Mouse (Mus musculus): ENCODE measurements at regions not wholly inside any gene's neighbourhood (a gene's known extent, or its start where the extent isn't known, plus 50 kb on each side); places are given as distances from the start of the nearest gene placed in this dataset.

GRCm38 (mm10) chr7:95952395-95952794 lies 218.7 kb upstream of the Tenm4 start:
- no peak for DNase-seq (ENCODE audit: low spot score in 2 of 2)

- no peak for DNase-seq (ENCODE audit: low spot score in 2 of 2)
These were observed 216.5 kb upstream of the Tenm4 start for GRCm38 (mm10) chr7:95954511-95954910.

DNA sequence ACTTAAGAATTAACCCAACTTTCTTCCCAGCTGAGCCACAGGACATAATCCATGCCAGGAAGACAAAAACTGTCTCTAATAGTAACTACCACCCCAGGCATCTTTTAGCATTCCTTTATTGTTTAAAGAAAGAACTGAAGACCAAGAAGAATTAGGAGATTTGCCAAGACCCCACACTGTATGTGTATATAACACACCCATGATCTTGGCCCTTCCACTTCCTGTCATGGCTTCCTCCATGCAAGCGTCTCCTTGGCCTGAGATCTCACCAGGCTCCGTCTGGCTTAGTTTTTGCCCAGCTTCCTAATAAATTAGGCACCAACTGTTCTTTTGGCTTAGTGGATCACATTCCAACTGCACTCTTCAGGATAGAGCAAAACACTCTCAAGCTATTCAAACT lies 215.9 kb upstream of the Tenm4 start:
- DNase-seq (ENCODE audit: low spot score in 2 of 2), result no peak

GRCm38 (mm10) chr7:95959068-95959467 lies 212.0 kb upstream of the Tenm4 start:
- DNase-seq (ENCODE audit: low spot score in 2 of 2), result no peak

DNA sequence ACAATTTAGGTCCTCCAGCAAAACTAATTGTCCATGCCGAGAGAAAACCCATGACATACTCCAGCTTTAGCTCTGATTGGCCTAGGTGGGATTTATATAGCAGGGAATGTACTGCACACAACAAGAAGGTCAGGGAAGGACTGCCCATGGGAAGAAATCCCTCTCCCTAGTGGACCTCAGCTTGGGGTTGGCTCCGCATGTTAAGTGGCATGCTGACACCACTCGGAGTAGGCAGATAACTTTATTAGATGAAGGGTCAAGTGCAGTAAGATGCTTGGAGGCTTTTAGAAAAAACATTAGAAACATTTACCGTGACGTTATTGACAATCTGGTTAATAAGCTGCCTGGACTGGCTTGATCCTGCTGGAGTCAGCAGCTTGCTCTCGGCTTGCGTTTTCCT lies 199.2 kb upstream of the Tenm4 start:
- DNase-seq (ENCODE audit: low spot score in 2 of 2), result no peak

- no peak for DNase-seq (ENCODE audit: low spot score in 2 of 2)
These were observed 197.0 kb upstream of the Tenm4 start for GRCm38 (mm10) chr7:95974085-95974484.

DNA sequence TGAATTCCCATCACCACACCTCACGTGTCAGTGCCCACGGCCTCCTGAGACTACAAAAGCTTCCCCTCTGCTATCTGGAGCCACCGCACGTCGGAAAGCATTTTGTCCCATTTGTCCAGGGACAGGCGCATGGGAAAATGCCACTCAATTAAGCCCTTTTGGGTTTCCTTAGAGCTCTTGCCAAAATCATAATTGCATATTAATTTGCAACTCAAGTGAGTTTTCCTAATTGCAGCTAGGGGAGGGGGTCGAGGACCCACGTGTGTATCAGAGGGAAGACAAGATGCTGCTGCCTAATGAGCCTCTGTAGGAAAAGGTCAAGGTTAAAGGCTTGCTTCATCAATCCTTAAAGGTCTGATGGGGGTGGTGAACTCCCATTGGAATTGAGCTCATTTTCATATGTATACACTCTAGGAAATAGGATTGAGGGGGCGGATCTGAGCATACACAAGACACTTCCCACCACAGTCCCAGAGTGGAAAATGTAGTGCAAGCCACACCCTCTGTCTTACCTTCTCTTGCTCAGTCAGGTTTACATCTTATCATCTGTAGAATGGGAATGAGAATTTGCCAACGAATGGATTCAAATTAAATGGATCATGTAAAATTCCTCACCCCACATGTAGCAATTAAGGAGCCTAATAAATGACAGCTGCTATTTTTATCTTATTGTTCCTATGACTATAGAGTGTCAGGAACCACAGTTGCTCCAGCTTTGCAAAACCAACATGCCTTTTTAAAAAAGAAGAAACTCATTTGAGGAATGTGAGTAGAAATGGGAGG lies 179.6 kb upstream of the Tenm4 start:
- no peak for DNase-seq (ENCODE audit: low spot score in 2 of 2)

DNA sequence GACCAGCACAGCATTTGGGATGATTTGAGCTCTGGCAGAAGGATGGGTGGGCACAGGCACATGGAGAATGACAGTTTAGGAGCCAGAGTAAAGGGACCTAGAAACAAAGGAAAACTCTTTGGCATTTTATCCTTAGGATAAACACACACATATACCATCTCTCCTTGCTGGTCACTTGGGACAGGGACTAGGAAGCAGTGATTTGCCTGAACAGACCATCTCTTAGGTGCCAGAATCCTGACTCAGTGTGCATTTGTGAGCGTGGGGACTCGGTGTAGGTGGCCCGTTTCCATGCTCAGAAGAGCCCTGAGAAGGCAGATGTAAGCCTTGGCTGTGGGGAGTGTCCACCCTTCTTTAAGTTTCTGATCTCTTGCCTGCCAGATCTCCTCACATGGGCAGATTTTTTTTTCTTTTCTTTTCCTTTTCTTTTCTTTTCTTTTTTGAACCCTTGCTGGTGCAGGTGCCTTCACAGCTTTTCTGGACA lies 179.0 kb upstream of the Tenm4 start:
- DNase-seq (ENCODE audit: low spot score in 2 of 2), result no peak

DNA sequence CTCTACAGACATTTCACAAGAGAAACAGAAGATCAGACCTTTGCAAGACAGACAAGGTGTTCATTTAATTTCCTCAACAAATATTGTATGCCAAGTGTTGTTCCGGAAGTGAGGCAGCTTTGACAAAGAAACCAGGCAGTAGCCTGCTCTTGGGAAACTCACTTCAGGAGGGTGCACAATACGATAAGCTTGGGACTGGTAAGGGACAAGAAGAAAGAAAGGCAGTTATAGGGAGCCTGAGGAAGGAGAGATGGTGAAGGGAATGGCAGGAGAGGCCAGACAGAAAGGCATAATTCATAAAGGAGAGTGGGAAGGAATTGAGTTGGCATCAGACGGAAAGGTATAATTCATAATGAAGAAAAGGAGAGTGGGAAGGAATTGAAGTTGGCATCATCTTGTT lies 178.5 kb upstream of the Tenm4 start:
- DNase-seq (ENCODE audit: low spot score in 2 of 2), result no peak

DNA sequence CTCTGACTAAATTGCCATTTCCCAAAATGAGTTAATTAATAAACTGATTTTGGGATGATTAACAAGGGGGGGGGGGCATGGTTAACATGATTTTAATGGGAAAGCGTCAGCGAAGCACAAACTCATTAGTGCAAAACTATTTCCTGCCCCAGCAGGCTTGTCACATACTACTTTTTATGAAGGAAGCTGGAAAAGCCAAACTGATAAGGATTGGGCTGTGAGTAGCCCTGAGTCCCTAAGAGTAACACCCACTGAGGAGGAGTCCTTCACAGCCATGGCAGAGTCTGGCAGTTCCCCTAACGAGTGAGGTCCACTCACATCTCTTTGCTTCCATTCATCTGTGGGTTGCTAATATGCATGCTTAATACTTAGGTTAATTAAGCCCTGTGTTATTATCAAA lies 173.9 kb upstream of the Tenm4 start:
- no peak for DNase-seq (ENCODE audit: low spot score in 2 of 2)

DNA sequence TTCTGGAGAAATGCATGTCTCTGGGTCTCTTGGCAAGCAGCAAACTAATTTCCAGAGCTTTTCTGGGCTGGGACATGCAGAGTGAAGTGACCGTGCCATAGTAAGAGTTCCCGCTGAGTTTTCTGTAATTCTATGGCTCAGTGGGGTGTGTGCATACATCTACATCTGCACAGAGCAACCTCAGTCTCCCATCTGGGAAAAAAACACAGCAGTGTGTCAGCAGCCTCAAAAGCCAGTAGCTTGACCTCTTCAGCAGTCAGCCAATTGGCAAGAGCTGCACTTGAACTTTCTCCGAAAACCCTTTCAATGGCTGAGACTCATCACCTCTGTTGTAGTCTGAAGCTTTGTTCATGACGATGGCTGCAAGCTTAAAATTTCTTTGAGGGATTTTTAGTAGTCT lies 171.9 kb upstream of the Tenm4 start:
- DNase-seq (ENCODE audit: low spot score in 2 of 2), result no peak

GRCm38 (mm10) chr7:96002401-96002800 lies 168.6 kb upstream of the Tenm4 start:
- no peak for DNase-seq (ENCODE audit: low spot score in 2 of 2)

DNA sequence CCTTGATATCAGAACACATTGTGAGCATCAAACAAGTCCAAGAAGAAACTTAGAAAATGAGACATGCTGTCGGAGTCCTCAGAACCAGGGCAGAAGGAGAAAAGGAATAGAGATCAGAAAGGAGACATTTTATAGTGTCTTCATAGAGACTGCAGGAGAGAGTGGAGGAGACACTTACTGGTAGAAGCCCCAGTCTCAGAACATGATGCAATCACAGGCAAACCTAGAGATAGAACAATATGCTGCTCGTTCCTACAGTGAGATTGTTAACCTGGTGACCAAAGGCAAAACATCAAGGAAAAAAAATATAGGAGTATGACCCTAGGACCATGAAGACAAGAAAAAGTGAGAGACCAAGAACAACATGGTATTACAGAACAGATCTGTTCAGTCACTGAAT lies 164.7 kb upstream of the Tenm4 start:
- DNase-seq (ENCODE audit: low spot score in 2 of 2), result no peak

DNA sequence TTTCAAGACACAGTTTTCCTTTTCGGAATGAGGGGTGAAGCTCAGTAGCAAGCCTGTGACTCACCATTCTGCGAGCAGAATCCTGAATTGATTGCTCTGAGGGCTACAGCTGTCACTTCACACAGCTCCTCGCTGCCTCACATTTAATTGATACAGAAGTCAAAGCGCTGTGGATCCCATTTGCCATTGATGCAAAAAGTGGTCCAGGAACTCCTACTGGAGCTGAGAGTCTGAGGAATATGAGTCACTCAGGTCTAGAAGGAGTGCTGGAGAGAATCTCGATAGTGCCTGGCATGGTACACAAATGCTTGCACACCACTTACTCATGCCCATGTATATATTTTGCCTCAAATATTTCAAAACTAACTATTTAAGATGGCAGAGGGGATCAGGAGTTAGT lies 158.0 kb upstream of the Tenm4 start:
- DNase-seq (ENCODE audit: low spot score in 2 of 2), result peak in 1 of 2 experiments; percentile 42

- DNase-seq (ENCODE audit: low spot score in 2 of 2), result no peak
These were observed 153.7 kb upstream of the Tenm4 start for GRCm38 (mm10) chr7:96017112-96017884.

GRCm38 (mm10) chr7:96024048-96024447 lies 147.0 kb upstream of the Tenm4 start:
- no peak for DNase-seq (ENCODE audit: low spot score in 2 of 2)

- DNase-seq (ENCODE audit: low spot score in 2 of 2), result no peak
These were observed 144.1 kb upstream of the Tenm4 start for GRCm38 (mm10) chr7:96026781-96027418.

DNA sequence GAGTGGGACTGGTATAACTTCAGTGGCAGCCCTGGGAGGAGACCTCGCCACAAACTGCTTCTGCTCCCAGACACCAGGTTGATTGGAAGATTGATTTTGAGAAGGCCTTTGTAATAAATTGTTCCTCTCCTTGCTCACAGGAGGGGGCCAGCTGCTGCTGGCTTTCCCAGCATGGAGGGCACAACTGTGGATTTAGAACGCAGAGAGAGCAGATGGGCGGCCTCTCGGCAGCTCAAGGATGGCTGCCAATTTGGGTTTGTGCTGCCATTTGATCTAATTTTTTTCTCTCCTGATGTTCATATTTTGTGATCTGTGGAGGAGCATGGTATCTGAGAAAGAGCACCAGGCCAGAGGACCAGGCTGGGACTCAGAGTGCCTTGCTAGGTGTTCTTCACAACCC lies 137.4 kb upstream of the Tenm4 start:
- peak; percentile 16 to 46 for DNase-seq (ENCODE audit: low spot score in 2 of 2)

GRCm38 (mm10) chr7:96035456-96035855 lies 135.6 kb upstream of the Tenm4 start:
- DNase-seq (ENCODE audit: low spot score in 2 of 2), result no peak

GRCm38 (mm10) chr7:96039628-96040027 lies 131.4 kb upstream of the Tenm4 start:
- no peak for DNase-seq (ENCODE audit: low spot score in 2 of 2)

DNA sequence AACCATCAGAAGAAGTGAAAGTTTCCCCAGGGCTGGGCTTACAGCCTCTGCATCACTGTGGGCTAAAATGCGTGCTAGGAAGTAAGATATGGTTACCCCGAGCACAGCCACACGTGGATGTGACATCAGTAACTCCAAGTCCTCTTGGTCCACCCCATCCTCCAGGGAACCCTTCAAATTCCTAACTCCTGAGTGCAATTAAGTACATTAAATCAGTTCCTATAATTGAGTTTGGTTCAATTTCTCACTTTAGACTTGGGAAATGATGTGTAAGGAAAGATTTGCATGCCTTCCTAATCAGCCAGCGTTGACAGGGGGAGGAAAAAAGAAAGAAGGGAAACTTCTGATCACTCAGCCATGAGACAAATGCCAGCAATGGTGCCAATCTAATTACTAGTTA lies 129.2 kb upstream of the Tenm4 start:
- no peak for DNase-seq (ENCODE audit: low spot score in 2 of 2)

GRCm38 (mm10) chr7:96051631-96052030 lies 119.4 kb upstream of the Tenm4 start:
- no peak for DNase-seq (ENCODE audit: low spot score in 2 of 2)

All from layer of hippocampus, adult 18-20 months (tissue).